Mouse (Mus musculus) cerebellum, postnatal 10 days (tissue): Measurements from ENCODE around the gene Aknad1.
A peak's percentile ranks its signal among the peaks of the same experiment; 100 is the strongest.

Experiments
- DNase-seq, 2 experiments: peaks; one replicate each; pipeline ENCODE4 v3.0.0; 2021; ENCODE audit warnings: mixed read lengths in 2 of 2

The Aknad1 gene

GRCm38 (mm10) chr3:108739045-108739708 lies at the start of gene Aknad1:
TSS of gene Aknad1 (plus strand) at chr3:108739658.
- DNase-seq: no peak

- DNase-seq: no peak
Observed at GRCm38 (mm10) chr3:108689979-108690378, 49.5 kb upstream of the Aknad1 start.

- no peak for DNase-seq
Observed at GRCm38 (mm10) chr3:108694321-108694720, 45.1 kb upstream of the Aknad1 start.

- DNase-seq: no peak
Observed at GRCm38 (mm10) chr3:108698662-108699061, 40.8 kb upstream of the Aknad1 start.

GRCm38 (mm10) chr3:108699786-108700185 lies 39.7 kb upstream of the Aknad1 start:
- DNase-seq: no peak

GRCm38 (mm10) chr3:108701256-108701655 lies 38.2 kb upstream of the Aknad1 start:
- peak in 1 of 2 experiments; percentile 31 for DNase-seq

- DNase-seq: no peak
Observed at GRCm38 (mm10) chr3:108702789-108703188, 36.7 kb upstream of the Aknad1 start.

GRCm38 (mm10) chr3:108711296-108711695 lies 28.2 kb upstream of the Aknad1 start:
- no peak for DNase-seq

GRCm38 (mm10) chr3:108713065-108713675 lies 26.3 kb upstream of the Aknad1 start:
- no peak for DNase-seq

- DNase-seq: no peak
Observed at GRCm38 (mm10) chr3:108714837-108715236, 24.6 kb upstream of the Aknad1 start.

GRCm38 (mm10) chr3:108717896-108718502 lies 21.5 kb upstream of the Aknad1 start:
- no peak for DNase-seq

- DNase-seq: no peak
Observed at GRCm38 (mm10) chr3:108719357-108719756, 20.1 kb upstream of the Aknad1 start.

GRCm38 (mm10) chr3:108719761-108720160 lies 19.7 kb upstream of the Aknad1 start:
- no peak for DNase-seq

GRCm38 (mm10) chr3:108721076-108721991 lies 18.1 kb upstream of the Aknad1 start:
- peak; percentile 69 to 71 for DNase-seq

GRCm38 (mm10) chr3:108722036-108722872 lies 17.2 kb upstream of the Aknad1 start, which contains the start of gene Gpsm2:
TSS of gene Gpsm2 (minus strand) at chr3:108722309.
- peak; percentile 98 to 99 for DNase-seq

- no peak for DNase-seq
Observed at GRCm38 (mm10) chr3:108726413-108726812, 13.0 kb upstream of the Aknad1 start.

GRCm38 (mm10) chr3:108727344-108727743 lies 12.1 kb upstream of the Aknad1 start:
- no peak for DNase-seq

GRCm38 (mm10) chr3:108727776-108728175 lies 11.7 kb upstream of the Aknad1 start:
- no peak for DNase-seq

- DNase-seq: no peak
Observed at GRCm38 (mm10) chr3:108730316-108730715, 9.1 kb upstream of the Aknad1 start.

GRCm38 (mm10) chr3:108737761-108738160 lies 1.7 kb upstream of the Aknad1 start:
- DNase-seq: no peak

GRCm38 (mm10) chr3:108744060-108744459 lies 4.6 kb downstream of the Aknad1 start:
- DNase-seq: no peak

GRCm38 (mm10) chr3:108751061-108751460 lies 11.6 kb downstream of the Aknad1 start:
- no peak for DNase-seq
